ENCODE assay signal across 13 mouse cellular contexts in genomic region chr19:6321358-6321757, GRCm38 (mm10). TPM values are rescaled to one million over a fixed set of nuclear protein-coding genes. Genes with fewer than 3 reads are reported as not detected.
DNase-seq lines count a peak whose midpoint lies in the region; ATAC-seq and TF ChIP-seq lines count a peak whose summit lies in the region.
"Had no signal": no experiment of that assay in that cellular context is flagged by ENCODE, and none has a peak within 500 bp of the region (broad histone marks: within the 10 kb centered on the region; RNA-seq: fewer than 3 reads in every experiment).

No protein-coding gene starts in this region.

- no peak overlapping the region for H3K4me3 ChIP-seq in heart, embryonic 15.5 days
- H3K4me3 ChIP-seq in limb, embryonic 13.5 days: no peak overlapping the region
- H3K4me3 ChIP-seq in limb, embryonic 10.5 days: no peak overlapping the region
- no peak overlapping the region for H3K4me3 ChIP-seq in stomach, embryonic 15.5 days (replicated peaks)
- H3K4me3 ChIP-seq in thymus, adult 2 months (ENCODE audit: control insufficient read depth, insufficient read depth, low read length): no peak overlapping the region
- H3K4me3 ChIP-seq: limb, embryonic 15.5 days had no signal

- 52% methylated on average over 8 of the region's 8 CpGs for WGBS in heart, embryonic 15.5 days
- 79% methylated on average over 8 of the region's 8 CpGs for WGBS in limb, embryonic 13.5 days
- 85% methylated on average over 8 of the region's 8 CpGs for WGBS in limb, embryonic 10.5 days
- 59% methylated on average over 8 of the region's 8 CpGs for WGBS in stomach, embryonic 15.5 days
- 97% methylated on average over 8 of the region's 8 CpGs for WGBS in thymus, adult 2 months

- DNase-seq in heart, adult 11 months: no peak
- no peak for DNase-seq in limb, embryonic 10.5 days (ENCODE audit: low spot score)
- DNase-seq in ZHBTc4 (ENCODE audit: low read depth, low spot score): peak; percentile 55
- DNase-seq in thymus, adult 2 months: no peak
- DNase-seq: adrenal gland, postnatal 10 days; cerebellum, postnatal 10 days; right cerebral cortex, postnatal 14 days had no signal

- H3K27ac ChIP-seq in heart, embryonic 15.5 days: no peak overlapping the region; the same call in 1 of the 2 replicates
- H3K27ac ChIP-seq in limb, embryonic 13.5 days: no peak overlapping the region; the same call in 1 of the 2 replicates
- H3K27ac ChIP-seq in limb, embryonic 10.5 days: no peak overlapping the region
- H3K27ac ChIP-seq in stomach, embryonic 15.5 days: peak overlapping the region; percentile 33; the same call in 1 of the 2 replicates
- H3K27ac ChIP-seq in thymus, adult 2 months (ENCODE audit: control insufficient read depth, insufficient read depth, low read length): no peak overlapping the region
- H3K27ac ChIP-seq: limb, embryonic 15.5 days had no signal

- no peak for TF ChIP-seq CTCF in thymus, adult 2 months (IDR thresholded peaks at IDR 0.05; ENCODE audit: borderline replicate concordance, control insufficient read depth, extremely low read depth, insufficient read depth, low read length, poor library complexity)

- no peak for TF ChIP-seq POLR2A in thymus, adult 2 months (IDR thresholded peaks at IDR 0.05; ENCODE audit: control insufficient read depth, extremely low read depth, insufficient read depth, low read length, poor library complexity)

- ATAC-seq in heart, embryonic 15.5 days (replicated peaks; ENCODE audit: insufficient number of reproducible peaks, insufficient read depth, low FRiP score, low read depth): peak; percentile 2; the same call in 1 of the 2 replicates
- no peak for ATAC-seq in limb, embryonic 13.5 days (ENCODE audit: low FRiP score, low read depth)
- no peak for ATAC-seq in stomach, embryonic 15.5 days (ENCODE audit: insufficient read depth, low FRiP score, low read depth)
- ATAC-seq: hindbrain, embryonic 16.5 days had no signal

- H3K27me3 ChIP-seq in heart, embryonic 15.5 days: no peaks in the 10 kb centered on the region
- no peaks in the 10 kb centered on the region for H3K27me3 ChIP-seq in limb, embryonic 13.5 days
- no peaks in the 10 kb centered on the region for H3K27me3 ChIP-seq in limb, embryonic 10.5 days (ENCODE audit: low read depth, poor library complexity, severe bottlenecking)
- no peaks in the 10 kb centered on the region for H3K27me3 ChIP-seq in stomach, embryonic 15.5 days (replicated peaks)
- H3K27me3 ChIP-seq in thymus, adult 2 months (ENCODE audit: control insufficient read depth, insufficient read depth, low read length): no peaks in the 10 kb centered on the region
- H3K27me3 ChIP-seq: limb, embryonic 15.5 days had no signal

- H3K9ac ChIP-seq in heart, embryonic 15.5 days: no peak overlapping the region
- no peak overlapping the region; the same call in 1 of the 2 replicates for H3K9ac ChIP-seq in limb, embryonic 13.5 days
- H3K9ac ChIP-seq in stomach, embryonic 15.5 days: no peak overlapping the region
- H3K9ac ChIP-seq: limb, embryonic 15.5 days; lung, embryonic 14.5 days had no signal

- peaks cover 10% of the 10 kb centered on the region for H3K4me1 ChIP-seq in heart, embryonic 15.5 days (replicated peaks)
- no peaks in the 10 kb centered on the region for H3K4me1 ChIP-seq in limb, embryonic 13.5 days
- H3K4me1 ChIP-seq in limb, embryonic 10.5 days: no peaks in the 10 kb centered on the region
- 0 out of 2 replicates have a peak, but pooled peaks cover 10% of the 10 kb centered on the region for H3K4me1 ChIP-seq in stomach, embryonic 15.5 days
- no peaks in the 10 kb centered on the region for H3K4me1 ChIP-seq in thymus, adult 2 months (replicated peaks; ENCODE audit: control insufficient read depth, insufficient read depth, low read length)

- peaks cover 15% of the 10 kb centered on the region; the same call in 1 of the 2 replicates for H3K36me3 ChIP-seq in heart, embryonic 15.5 days
- peaks cover 85% of the 10 kb centered on the region for H3K36me3 ChIP-seq in limb, embryonic 13.5 days
- peaks cover 42% of the 10 kb centered on the region for H3K36me3 ChIP-seq in limb, embryonic 10.5 days
- peaks cover 11% of the 10 kb centered on the region for H3K36me3 ChIP-seq in stomach, embryonic 15.5 days
- H3K36me3 ChIP-seq in thymus, adult 2 months (ENCODE audit: control insufficient read depth, insufficient read depth, low read length): no peaks in the 10 kb centered on the region

- H3K4me2 ChIP-seq in heart, embryonic 15.5 days: 0 out of 2 replicates have a peak overlapping the region, but pooled peaks have one; percentile 8
- 0 out of 2 replicates have a peak overlapping the region, but pooled peaks have one; percentile 4 for H3K4me2 ChIP-seq in limb, embryonic 13.5 days (replicated peaks)
- no peak overlapping the region for H3K4me2 ChIP-seq in stomach, embryonic 15.5 days
- H3K4me2 ChIP-seq: limb, embryonic 15.5 days; lung, embryonic 14.5 days had no signal

- no peaks in the 10 kb centered on the region for H3K9me3 ChIP-seq in heart, embryonic 15.5 days (replicated peaks)
- no peaks in the 10 kb centered on the region for H3K9me3 ChIP-seq in limb, embryonic 13.5 days
- no peaks in the 10 kb centered on the region for H3K9me3 ChIP-seq in limb, embryonic 10.5 days (replicated peaks)
- H3K9me3 ChIP-seq in stomach, embryonic 15.5 days: no peaks in the 10 kb centered on the region
- H3K9me3 ChIP-seq: limb, embryonic 15.5 days had no signal

RNA-seq across cellular contexts. Expression of gene Men1, which starts 13.4 kb away (rescaled TPM):
- 36.1 and 50.6 TPM in 2 replicates for polyA plus RNA-seq in heart, embryonic 15.5 days (2015; fragmentation: Nextera tagmentation; extraction: Ambion mirVana)
- polyA plus RNA-seq in limb, embryonic 13.5 days (2015; fragmentation: Nextera tagmentation; extraction: Ambion mirVana): 88.7 and 97.6 TPM in 2 replicates
- 118 and 120 TPM in 2 replicates for polyA plus RNA-seq in limb, embryonic 10.5 days (2016; fragmentation: Nextera tagmentation; extraction: Ambion mirVana)
- polyA plus RNA-seq in stomach, embryonic 15.5 days (2015; fragmentation: Nextera tagmentation; extraction: Ambion mirVana): 70.2 and 74.3 TPM in 2 replicates
- polyA plus RNA-seq in thymus, adult 2 months (2012; rRNA removed): 141 and 143 TPM in 2 replicates

RNA-seq across cellular contexts. Expression of gene Cdc42bpg, which starts 15.1 kb away (rescaled TPM):
- polyA plus RNA-seq in heart, embryonic 15.5 days (2015; fragmentation: Nextera tagmentation; extraction: Ambion mirVana): 0.30 and 0.60 TPM in 2 replicates
- 0.52 and 0.70 TPM in 2 replicates for polyA plus RNA-seq in limb, embryonic 13.5 days (2015; fragmentation: Nextera tagmentation; extraction: Ambion mirVana)
- polyA plus RNA-seq in limb, embryonic 10.5 days (2016; fragmentation: Nextera tagmentation; extraction: Ambion mirVana): 0.15 and 0.38 TPM in 2 replicates
- polyA plus RNA-seq in stomach, embryonic 15.5 days (2015; fragmentation: Nextera tagmentation; extraction: Ambion mirVana): 1.3 and 1.5 TPM in 2 replicates
- 12.8 and 12.9 TPM in 2 replicates for polyA plus RNA-seq in thymus, adult 2 months (2012; rRNA removed)

RNA-seq across cellular contexts. Expression of gene Map4k2, which starts 19.6 kb away (rescaled TPM):
- polyA plus RNA-seq in heart, embryonic 15.5 days (2015; fragmentation: Nextera tagmentation; extraction: Ambion mirVana): 12.6 and 17.9 TPM in 2 replicates
- polyA plus RNA-seq in limb, embryonic 13.5 days (2015; fragmentation: Nextera tagmentation; extraction: Ambion mirVana): 11.8 and 15.5 TPM in 2 replicates
- polyA plus RNA-seq in limb, embryonic 10.5 days (2016; fragmentation: Nextera tagmentation; extraction: Ambion mirVana): 10.4 and 15.2 TPM in 2 replicates
- polyA plus RNA-seq in stomach, embryonic 15.5 days (2015; fragmentation: Nextera tagmentation; extraction: Ambion mirVana): 11.4 and 13.8 TPM in 2 replicates
- polyA plus RNA-seq in thymus, adult 2 months (2012; rRNA removed): 1,004 and 1,040 TPM in 2 replicates

RNA-seq across cellular contexts. Expression of gene Sf1, which starts 42.1 kb away (rescaled TPM):
- 79.0 and 98.4 TPM in 2 replicates for polyA plus RNA-seq in heart, embryonic 15.5 days (2015; fragmentation: Nextera tagmentation; extraction: Ambion mirVana)
- polyA plus RNA-seq in limb, embryonic 13.5 days (2015; fragmentation: Nextera tagmentation; extraction: Ambion mirVana): 130 and 148 TPM in 2 replicates
- polyA plus RNA-seq in limb, embryonic 10.5 days (2016; fragmentation: Nextera tagmentation; extraction: Ambion mirVana): 193 and 206 TPM in 2 replicates
- 104 and 127 TPM in 2 replicates for polyA plus RNA-seq in stomach, embryonic 15.5 days (2015; fragmentation: Nextera tagmentation; extraction: Ambion mirVana)
- polyA plus RNA-seq in thymus, adult 2 months (2012; rRNA removed): 365 and 553 TPM in 2 replicates

RNA-seq across cellular contexts. Expression of gene Ehd1, which starts 44.8 kb away (rescaled TPM):
- polyA plus RNA-seq in heart, embryonic 15.5 days (2015; fragmentation: Nextera tagmentation; extraction: Ambion mirVana): 54.1 and 66.8 TPM in 2 replicates
- 73.1 and 82.9 TPM in 2 replicates for polyA plus RNA-seq in limb, embryonic 13.5 days (2015; fragmentation: Nextera tagmentation; extraction: Ambion mirVana)
- polyA plus RNA-seq in limb, embryonic 10.5 days (2016; fragmentation: Nextera tagmentation; extraction: Ambion mirVana): 72.5 and 74.9 TPM in 2 replicates
- 67.3 and 73.4 TPM in 2 replicates for polyA plus RNA-seq in stomach, embryonic 15.5 days (2015; fragmentation: Nextera tagmentation; extraction: Ambion mirVana)
- 141 and 159 TPM in 2 replicates for polyA plus RNA-seq in thymus, adult 2 months (2012; rRNA removed)

Comparison
In these comparisons a context has a peak if more than half of its experiments do, and no peak if none do; other contexts are left out.
1. RNA of gene Map4k2, which starts 19.6 kb away (polyA plus RNA-seq): 1,004 to 1,040 TPM in thymus, adult 2 months; 11.8 to 15.5 TPM in limb, embryonic 13.5 days, 10.4 to 15.2 TPM in limb, embryonic 10.5 days, 11.4 to 13.8 TPM in stomach, embryonic 15.5 days and 12.6 to 17.9 TPM in heart, embryonic 15.5 days; every median in the first group is over 10 times any median in the second.